Mouse (Mus musculus) common myeloid progenitor, adult 5-6 weeks (primary cell): ENCODE measurements around the gene Lasp1. TPM values are rescaled to one million over a fixed set of nuclear protein-coding genes. Genes with fewer than 3 reads are reported as not detected.

ENCODE experiments used
- ATAC-seq: replicated peaks from 2 replicates; pipeline ENCODE4 v1.8.0; 2016; ENCODE audit warnings: low read depth, mild to moderate bottlenecking, moderate TSS enrichment, inconsistent platforms; ENCODE audit not compliant: poor library complexity, severe bottlenecking
- total RNA-seq: library from RNA; stranded (forward); fragments of 200-1000, 187-1606 nt; gene quantifications from 2 replicates; pipeline ENCODE4 v1.2.3, GENCODE M21; 2017

Lasp1 gene
- total RNA-seq, result 79.1 and 126 TPM in 2 replicates

- ATAC-seq, result 0 out of 2 replicates have a peak, but pooled peaks have one; percentile 9
Observed at GRCm38 (mm10) chr11:97798782-97799145, at the start of gene Lasp1. TSS of gene Lasp1 (plus strand) at chr11:97799000.

- no peak for ATAC-seq
Observed at GRCm38 (mm10) chr11:97753277-97753676, 45.5 kb upstream of the Lasp1 start.

GRCm38 (mm10) chr11:97758125-97758524 lies 40.7 kb upstream of the Lasp1 start:
- no peak for ATAC-seq

GRCm38 (mm10) chr11:97758942-97759341 lies 39.9 kb upstream of the Lasp1 start:
- ATAC-seq, result no peak

GRCm38 (mm10) chr11:97761638-97762037 lies 37.2 kb upstream of the Lasp1 start:
- ATAC-seq, result no peak

GRCm38 (mm10) chr11:97766154-97766881 lies 32.5 kb upstream of the Lasp1 start, which contains the start of gene Cwc25:
TSS of gene Cwc25 (minus strand) at chr11:97766556.
- ATAC-seq, result peak; percentile 98

GRCm38 (mm10) chr11:97769704-97770103 lies 29.1 kb upstream of the Lasp1 start:
- no peak for ATAC-seq

- ATAC-seq, result no peak
Observed at GRCm38 (mm10) chr11:97771410-97771809, 27.4 kb upstream of the Lasp1 start.

- ATAC-seq, result no peak
Observed at GRCm38 (mm10) chr11:97775186-97775585, 23.6 kb upstream of the Lasp1 start.

GRCm38 (mm10) chr11:97775808-97776496 lies 22.8 kb upstream of the Lasp1 start, which contains the start of gene 1700001P01Rik:
TSS of gene 1700001P01Rik (minus strand) at chr11:97775918.
- no peak for ATAC-seq

GRCm38 (mm10) chr11:97776497-97777128 lies 22.2 kb upstream of the Lasp1 start:
- ATAC-seq, result no peak

GRCm38 (mm10) chr11:97777129-97777529 lies 21.7 kb upstream of the Lasp1 start:
- no peak for ATAC-seq

GRCm38 (mm10) chr11:97778918-97779317 lies 19.9 kb upstream of the Lasp1 start:
- no peak for ATAC-seq

- ATAC-seq, result no peak
Observed at GRCm38 (mm10) chr11:97779968-97780701, 18.7 kb upstream of the Lasp1 start.

GRCm38 (mm10) chr11:97781478-97781831 lies 17.3 kb upstream of the Lasp1 start:
- peak; percentile 5; the same call in 1 of the 2 replicates for ATAC-seq

GRCm38 (mm10) chr11:97781832-97782563 lies 16.8 kb upstream of the Lasp1 start, which contains the start of gene Rpl23:
TSS of gene Rpl23 (minus strand) at chr11:97782437.
- ATAC-seq, result peak; percentile 97

GRCm38 (mm10) chr11:97782564-97782895 lies 16.3 kb upstream of the Lasp1 start:
- ATAC-seq, result no peak; the same call in 1 of the 2 replicates

GRCm38 (mm10) chr11:97787961-97788360 lies 10.8 kb upstream of the Lasp1 start:
- no peak for ATAC-seq

GRCm38 (mm10) chr11:97789727-97790126 lies 9.1 kb upstream of the Lasp1 start:
- ATAC-seq, result no peak
